Mouse (Mus musculus) testis, adult 2 months (tissue): ENCODE data around the gene Elmo2. TPM values are rescaled to one million over a fixed set of nuclear protein-coding genes. Genes with fewer than 3 reads are reported as not detected.

Experiments used
- H3K27ac ChIP-seq: fragments of 200-500 bp; 2 replicates; pipeline ENCODE4 v1.5.1; 2012; ENCODE audit warnings: low read depth, low read length; ENCODE audit not compliant: control insufficient read depth, insufficient read depth
- H3K27me3 ChIP-seq: fragments of 200-500 bp; 2 replicates; pipeline ENCODE4 v1.6.1; 2012; ENCODE audit warnings: mild to moderate bottlenecking, low read length, moderate library complexity; ENCODE audit not compliant: control insufficient read depth, insufficient read depth
- H3K36me3 ChIP-seq: fragments of 200-500 bp; 2 replicates; pipeline ENCODE4 v1.6.1; 2012; ENCODE audit warnings: mild to moderate bottlenecking, low read length; ENCODE audit not compliant: control insufficient read depth, insufficient read depth
- H3K4me1 ChIP-seq: fragments of 200-500 bp; 2 replicates; pipeline ENCODE4 v1.6.1; 2012; ENCODE audit warnings: low read length; ENCODE audit not compliant: control insufficient read depth, insufficient read depth
- H3K4me3 ChIP-seq: fragments of 200-500 bp; 2 replicates; pipeline ENCODE4 v1.5.1; 2012; ENCODE audit warnings: low read depth, mild to moderate bottlenecking, low read length, moderate library complexity, mixed read lengths; ENCODE audit not compliant: control insufficient read depth
- CTCF ChIP-seq: fragments of 200-500 bp; IDR thresholded peaks from 2 replicates; pipeline ENCODE4 v1.5.1; 2012; ENCODE audit warnings: low read depth, mild to moderate bottlenecking, inconsistent platforms, low read length, moderate library complexity; ENCODE audit not compliant: control insufficient read depth, insufficient read depth, insufficient replicate concordance
- POLR2A ChIP-seq: fragments of 200-500 bp; IDR thresholded peaks from 2 replicates; pipeline ENCODE4 v1.6.1; 2012; ENCODE audit warnings: low read depth, mild to moderate bottlenecking, inconsistent platforms, low read length, moderate library complexity; ENCODE audit not compliant: control insufficient read depth
- polyA plus RNA-seq: library from polyadenylated mRNA; depleted of rRNA; stranded (reverse); fragments of >200 nt; gene quantifications from 2 replicates; pipeline ENCODE4 v1.2.3, GENCODE M21; 2012

Gene Elmo2
- polyA plus RNA-seq, 1 experiment: 13.8 TPM

- H3K27me3 ChIP-seq: no peaks in the 10 kb centered on the region
- no peak overlapping the region for H3K27ac ChIP-seq
- H3K4me3 ChIP-seq: no peak overlapping the region
These were observed 10.9 kb upstream of the Elmo2 start for GRCm38 (mm10) chr2:165337191-165337590.

GRCm38 (mm10) chr2:165332610-165333210, 6.4 kb upstream of the Elmo2 start:
- peaks cover 8% of the 10 kb centered on the region for H3K4me1 ChIP-seq
- H3K27ac ChIP-seq: no peak overlapping the region
- TF ChIP-seq POLR2A: no peak
- no peak for TF ChIP-seq CTCF
- H3K27me3 ChIP-seq: no peaks in the 10 kb centered on the region
- H3K4me3 ChIP-seq: no peak overlapping the region
- H3K36me3 ChIP-seq: no peaks in the 10 kb centered on the region

More at GRCm38 (mm10) chr2:165337191-165337590, 10.9 kb upstream of the Elmo2 start:
- Histone ChIP-seq H3K4me1 (peaks cover 8% of the 10 kb centered on the region), H3K36me3 (no peaks in the 10 kb centered on the region)
- TF ChIP-seq POLR2A (no peak), CTCF (peak; percentile 28; the same call in 1 of the 2 replicates)

GRCm38 (mm10) chr2:165329703-165330102, 3.4 kb upstream of the Elmo2 start:
- Histone ChIP-seq H3K4me3 (no peak overlapping the region), H3K27me3 (no peaks in the 10 kb centered on the region), H3K36me3 (no peaks in the 10 kb centered on the region), H3K4me1 (peaks cover 19% of the 10 kb centered on the region), H3K27ac (no peak overlapping the region)
- TF ChIP-seq CTCF (no peak), POLR2A (no peak)

GRCm38 (mm10) chr2:165328746-165329145, 2.5 kb upstream of the Elmo2 start:
- no peak overlapping the region for H3K27ac ChIP-seq
- H3K36me3 ChIP-seq: no peaks in the 10 kb centered on the region
- H3K4me1 ChIP-seq: peaks cover 19% of the 10 kb centered on the region
- no peak for TF ChIP-seq POLR2A
- no peak for TF ChIP-seq CTCF
- H3K27me3 ChIP-seq: no peaks in the 10 kb centered on the region
- H3K4me3 ChIP-seq: no peak overlapping the region

- H3K36me3 ChIP-seq: no peaks in the 10 kb centered on the region
- peaks cover 13% of the 10 kb centered on the region for H3K4me1 ChIP-seq
- no peak for TF ChIP-seq POLR2A
- TF ChIP-seq CTCF: no peak
- no peak overlapping the region for H3K4me3 ChIP-seq
- no peak overlapping the region for H3K27ac ChIP-seq
- no peaks in the 10 kb centered on the region for H3K27me3 ChIP-seq
These were observed 1.1 kb upstream of the Elmo2 start for GRCm38 (mm10) chr2:165327386-165327785.

GRCm38 (mm10) chr2:165325521-165326303, 567 bp downstream of the Elmo2 start:
- Histone ChIP-seq H3K27me3 (no peaks in the 10 kb centered on the region), H3K4me3 (peak overlapping the region; percentile 93), H3K36me3 (no peaks in the 10 kb centered on the region), H3K4me1 (peaks cover 14% of the 10 kb centered on the region), H3K27ac (peak overlapping the region; percentile 3)
- TF ChIP-seq POLR2A (no peak), CTCF (no peak)

- Histone ChIP-seq H3K27ac (no peak overlapping the region), H3K36me3 (no peaks in the 10 kb centered on the region), H3K27me3 (no peaks in the 10 kb centered on the region), H3K4me3 (no peak overlapping the region), H3K4me1 (peaks cover 14% of the 10 kb centered on the region)
- TF ChIP-seq POLR2A (no peak), CTCF (no peak)
These were observed 2.4 kb downstream of the Elmo2 start for GRCm38 (mm10) chr2:165323928-165324327.
